Mouse (Mus musculus) olfactory bulb, adult 2 months (tissue): ENCODE data around the gene Ccnq.

Experiments used
- CTCF ChIP-seq: fragments of 200-500 bp; IDR thresholded peaks from 2 replicates; pipeline ENCODE4 v1.5.1; 2012; ENCODE audit warnings: low read depth, mild to moderate bottlenecking, low read length, moderate library complexity; ENCODE audit not compliant: insufficient read depth
- POLR2A ChIP-seq: fragments of 200-500 bp; IDR thresholded peaks from 2 replicates; pipeline ENCODE4 v1.6.1; 2012; ENCODE audit warnings: mild to moderate bottlenecking, low read depth, low read length, moderate library complexity; ENCODE audit not compliant: insufficient read depth

DNA sequence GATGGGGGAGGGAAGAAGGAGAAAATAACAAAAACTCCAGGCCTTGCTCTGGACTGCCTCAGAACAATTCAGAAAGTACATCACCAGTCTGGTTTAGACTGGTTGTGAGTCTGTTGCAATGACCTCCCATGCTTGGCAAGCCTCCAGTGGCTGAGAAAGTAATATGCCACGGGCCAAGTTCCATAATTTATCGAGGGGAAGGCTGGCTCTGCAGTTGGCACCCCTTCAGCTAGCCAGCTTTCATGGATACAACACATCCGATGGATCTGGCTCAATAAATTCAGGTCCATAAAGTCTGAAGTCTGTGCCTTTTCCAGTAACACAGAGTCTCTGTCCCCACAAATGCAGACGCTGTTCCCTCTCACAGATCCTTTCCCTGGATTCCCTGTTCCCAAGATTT is 40.1 kb upstream of the Ccnq start:
- no peak for TF ChIP-seq CTCF
- TF ChIP-seq POLR2A: no peak
